Mouse (Mus musculus): ENCODE data around the gene Nol8.

Gene Nol8

GRCm38 (mm10) chr13:49652481-49653179 lies at the start of gene Nol8, which contains the start of gene Cenpp:
Nol8 (plus strand) TSS chr13:49653078.
Cenpp (minus strand) TSS chr13:49652785.
- DNase-seq (ENCODE audit: extremely low read depth, insufficient read length, low spot score): peak; percentile 98

- no peak for DNase-seq (ENCODE audit: extremely low read depth, insufficient read length, low spot score)
Observed at GRCm38 (mm10) chr13:49603603-49604002, 49.3 kb upstream of the Nol8 start.

- DNase-seq (ENCODE audit: extremely low read depth, insufficient read length, low spot score): peak; percentile 42
Observed at GRCm38 (mm10) chr13:49607714-49608113, 45.2 kb upstream of the Nol8 start, which contains the start of gene Ogn. Ogn (plus strand) TSS chr13:49608046.

GRCm38 (mm10) chr13:49608589-49609322 lies 44.1 kb upstream of the Nol8 start:
- DNase-seq (ENCODE audit: extremely low read depth, insufficient read length, low spot score): no peak

GRCm38 (mm10) chr13:49617021-49617420 lies 35.9 kb upstream of the Nol8 start:
- no peak for DNase-seq (ENCODE audit: extremely low read depth, insufficient read length, low spot score)

- DNase-seq (ENCODE audit: extremely low read depth, insufficient read length, low spot score): no peak
Observed at GRCm38 (mm10) chr13:49618365-49618764, 34.5 kb upstream of the Nol8 start.

GRCm38 (mm10) chr13:49623216-49623615 lies 29.7 kb upstream of the Nol8 start:
- DNase-seq (ENCODE audit: extremely low read depth, insufficient read length, low spot score): no peak

- no peak for DNase-seq (ENCODE audit: extremely low read depth, insufficient read length, low spot score)
Observed at GRCm38 (mm10) chr13:49628167-49628566, 24.7 kb upstream of the Nol8 start.

GRCm38 (mm10) chr13:49629076-49629475 lies 23.8 kb upstream of the Nol8 start:
- peak; percentile 33 for DNase-seq (ENCODE audit: extremely low read depth, insufficient read length, low spot score)

- DNase-seq (ENCODE audit: extremely low read depth, insufficient read length, low spot score): no peak
Observed at GRCm38 (mm10) chr13:49639965-49640364, 12.9 kb upstream of the Nol8 start.

GRCm38 (mm10) chr13:49642650-49643049 lies 10.2 kb upstream of the Nol8 start:
- DNase-seq (ENCODE audit: extremely low read depth, insufficient read length, low spot score): peak; percentile 40

GRCm38 (mm10) chr13:49643669-49644362 lies 9.1 kb upstream of the Nol8 start:
- no peak for DNase-seq (ENCODE audit: extremely low read depth, insufficient read length, low spot score)

GRCm38 (mm10) chr13:49644731-49645529 lies 7.9 kb upstream of the Nol8 start:
- DNase-seq (ENCODE audit: extremely low read depth, insufficient read length, low spot score): no peak

GRCm38 (mm10) chr13:49646019-49646418 lies 6.9 kb upstream of the Nol8 start:
- no peak for DNase-seq (ENCODE audit: extremely low read depth, insufficient read length, low spot score)

- no peak for DNase-seq (ENCODE audit: extremely low read depth, insufficient read length, low spot score)
Observed at GRCm38 (mm10) chr13:49651136-49651535, 1.7 kb upstream of the Nol8 start.

- no peak for DNase-seq (ENCODE audit: extremely low read depth, insufficient read length, low spot score)
Observed at GRCm38 (mm10) chr13:49651781-49652351, 1.0 kb upstream of the Nol8 start.

GRCm38 (mm10) chr13:49653180-49653541 lies 283 bp downstream of the Nol8 start:
- DNase-seq (ENCODE audit: extremely low read depth, insufficient read length, low spot score): no peak

- DNase-seq (ENCODE audit: extremely low read depth, insufficient read length, low spot score): no peak
Observed at GRCm38 (mm10) chr13:49677793-49678192, 24.9 kb downstream of the Nol8 start.

- peak; percentile 93 for DNase-seq (ENCODE audit: extremely low read depth, insufficient read length, low spot score)
Observed at GRCm38 (mm10) chr13:49681351-49682232, 28.7 kb downstream of the Nol8 start, which contains the start of gene Iars. Iars (plus strand) TSS chr13:49682100.
